Mouse (Mus musculus) hematopoietic stem cell, adult 5-6 weeks (primary cell): Measurements from ENCODE around the gene Pfkm. TPM values are rescaled to one million over a fixed set of nuclear protein-coding genes. Genes with fewer than 3 reads are reported as not detected.

Experiments
- total RNA-seq: library from RNA; stranded (forward); fragments of 172-1452, 232-1000 nt; gene quantifications from 2 replicates; pipeline ENCODE4 v1.2.3, GENCODE M21; 2017

Pfkm gene
- total RNA-seq, 1 experiment from 2014 or later, result 41.3 TPM

Other genes with a start within 250 kb of the Pfkm start
- 15.4 and 18.9 TPM in 2 replicates for gene Hdac7, start 248.1 kb upstream of the Pfkm start, total RNA-seq
- gene Vdr, start 182.0 kb upstream of the Pfkm start, total RNA-seq, result 2.3 and 2.9 TPM in 2 replicates
- gene Tmem106c, start 128.4 kb upstream of the Pfkm start, total RNA-seq, result 36.1 and 45.1 TPM in 2 replicates
- gene Col2a1, start 87.9 kb upstream of the Pfkm start, total RNA-seq, result not detected in 2 replicates
- 58.2 and 63.0 TPM in 2 replicates for gene Senp1, start 1.2 kb downstream of the Pfkm start, total RNA-seq
- 17.2 and 20.4 TPM in 2 replicates for gene Asb8, start 73.0 kb downstream of the Pfkm start, total RNA-seq
- gene Ccdc184, start 74.6 kb downstream of the Pfkm start, total RNA-seq, result 0.10 TPM in 1 of 2 replicates, not detected in the other
- gene Olfr288, start 103.0 kb downstream of the Pfkm start, total RNA-seq, result not detected in 2 replicates
- gene Gm44579, start 128.4 kb downstream of the Pfkm start, total RNA-seq, result not detected in 2 replicates
- gene Olfr287, start 128.5 kb downstream of the Pfkm start, total RNA-seq, result not detected in 2 replicates
- gene Olfr286, start 141.9 kb downstream of the Pfkm start, total RNA-seq, result not detected in 2 replicates
- not detected in 2 replicates for gene H1fnt, start 164.7 kb downstream of the Pfkm start, total RNA-seq
- not detected in 2 replicates for gene Zfp641, start 203.6 kb downstream of the Pfkm start, total RNA-seq
- gene Olfr285, start 224.8 kb downstream of the Pfkm start, total RNA-seq, result not detected in 2 replicates
- not detected in 2 replicates for gene Olfr284, start 248.4 kb downstream of the Pfkm start, total RNA-seq